Mouse (Mus musculus) lung, adult 18-20 months (tissue): ENCODE measurements around the gene Eif2a.
A peak's percentile ranks its signal among the peaks of the same experiment; 100 is the strongest.

ENCODE experiments used
- DNase-seq, 2 experiments: peaks; one replicate each; pipeline ENCODE4 v3.0.0; 2022; ENCODE audit warnings: mixed read lengths in 2 of 2

Eif2a gene

GRCm38 (mm10) chr3:58525652-58526407 is at the start of gene Eif2a, which contains the start of gene Serp1:
TSS of gene Eif2a (plus strand) at chr3:58525821.
TSS of gene Serp1 (minus strand) at chr3:58525892.
- peak; percentile 99 for DNase-seq

DNA sequence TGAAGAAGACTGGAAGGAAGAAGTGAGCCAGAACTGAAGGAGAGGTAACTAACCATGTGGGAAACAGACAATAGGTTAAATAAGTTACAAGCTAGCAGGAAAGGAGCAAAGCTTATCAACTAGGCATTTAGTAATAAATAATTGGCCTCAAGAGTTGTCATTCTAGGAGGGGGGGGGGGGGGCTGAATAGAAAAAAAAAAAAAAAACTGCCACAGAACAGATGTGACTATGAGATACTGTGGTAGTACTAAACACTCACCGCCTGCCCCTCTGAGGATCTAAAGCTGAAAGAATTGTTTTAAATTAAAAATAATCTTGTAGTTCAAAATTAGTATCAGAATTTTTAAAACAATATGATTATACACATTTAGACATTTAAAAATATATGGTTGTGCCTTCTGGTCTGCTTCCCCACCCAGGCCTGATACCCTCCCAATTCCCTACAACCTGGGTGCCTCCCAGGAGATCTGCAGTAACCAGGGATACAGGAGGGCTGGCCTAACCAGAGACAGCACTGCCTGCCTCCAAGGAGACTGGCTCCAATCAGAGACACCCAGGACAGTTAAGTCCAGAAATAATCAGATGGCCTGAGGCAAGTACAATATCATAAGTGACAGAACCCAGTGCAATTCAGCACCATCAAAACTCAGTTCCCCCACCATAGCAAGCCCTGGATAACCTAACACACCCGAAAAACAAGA is 46.7 kb upstream of the Eif2a start:
- DNase-seq = no peak

GRCm38 (mm10) chr3:58485883-58486282 is 39.7 kb upstream of the Eif2a start:
- DNase-seq = peak in 1 of 2 experiments; percentile 14

DNA sequence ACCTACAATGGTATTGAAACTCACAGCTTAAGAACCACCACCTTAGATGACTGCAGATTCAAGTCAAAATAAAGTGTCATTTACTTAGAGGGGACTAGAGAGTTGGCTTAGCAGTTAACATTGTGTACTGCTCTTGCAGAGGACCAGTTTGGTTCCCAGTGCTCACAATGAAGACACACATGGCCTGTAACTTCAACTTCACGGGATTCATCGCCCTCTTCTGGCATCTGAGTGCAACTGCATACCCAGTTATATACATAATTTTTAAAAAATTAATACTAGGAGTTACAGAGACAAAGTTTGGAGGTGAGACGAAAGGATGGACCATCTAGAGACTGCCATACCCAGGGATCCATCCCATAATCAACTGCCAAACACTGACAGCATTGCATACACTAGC is 38.5 kb upstream of the Eif2a start:
- DNase-seq = no peak

- DNase-seq = no peak
Measured at GRCm38 (mm10) chr3:58487999-58488775, 37.4 kb upstream of the Eif2a start.

DNA sequence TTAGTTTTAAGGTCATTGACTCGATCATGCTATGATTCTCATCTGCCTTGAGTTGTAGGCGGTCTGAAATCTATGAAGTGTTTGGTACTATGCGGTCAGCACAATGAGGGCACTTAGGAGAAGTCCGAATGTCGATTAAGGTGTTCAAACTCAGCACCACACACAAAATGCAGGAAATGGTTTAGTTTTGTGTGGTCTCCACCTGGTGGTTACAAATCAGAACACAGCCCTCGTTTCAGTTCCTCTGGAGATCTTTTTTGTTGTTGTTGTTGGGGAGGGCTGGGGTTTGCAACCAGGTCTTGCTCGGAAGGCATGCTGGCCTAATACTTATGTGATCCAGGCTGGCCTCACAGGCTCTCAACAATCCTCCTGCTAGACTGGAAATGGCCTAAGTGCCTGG is 34.8 kb upstream of the Eif2a start:
- peak in 1 of 2 experiments; percentile 13 for DNase-seq

GRCm38 (mm10) chr3:58493621-58494020 is 32.0 kb upstream of the Eif2a start:
- no peak for DNase-seq

- DNase-seq = no peak
Measured at GRCm38 (mm10) chr3:58501961-58502360, 23.7 kb upstream of the Eif2a start.

GRCm38 (mm10) chr3:58503720-58504333 is 21.8 kb upstream of the Eif2a start:
- no peak for DNase-seq

DNA sequence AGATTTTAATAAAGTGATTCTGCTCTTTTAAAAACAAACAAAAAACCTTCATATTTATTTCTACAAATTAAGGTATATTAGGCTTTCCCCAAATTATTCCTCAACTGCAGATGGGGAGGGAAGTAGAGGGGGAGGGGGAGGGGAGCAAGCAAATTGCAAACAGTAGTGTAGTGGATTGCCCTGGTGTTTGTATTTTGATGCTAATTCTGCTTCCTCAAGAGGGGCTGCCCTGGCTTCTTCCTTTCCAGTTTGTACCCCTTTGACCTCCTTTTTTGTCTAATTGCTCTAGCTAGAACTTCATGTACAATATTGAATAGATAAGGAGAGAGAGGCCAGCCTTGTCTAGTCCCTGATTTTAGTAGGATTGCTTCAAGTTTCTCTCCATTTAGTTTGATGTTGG is 20.9 kb upstream of the Eif2a start:
- no peak for DNase-seq

DNA sequence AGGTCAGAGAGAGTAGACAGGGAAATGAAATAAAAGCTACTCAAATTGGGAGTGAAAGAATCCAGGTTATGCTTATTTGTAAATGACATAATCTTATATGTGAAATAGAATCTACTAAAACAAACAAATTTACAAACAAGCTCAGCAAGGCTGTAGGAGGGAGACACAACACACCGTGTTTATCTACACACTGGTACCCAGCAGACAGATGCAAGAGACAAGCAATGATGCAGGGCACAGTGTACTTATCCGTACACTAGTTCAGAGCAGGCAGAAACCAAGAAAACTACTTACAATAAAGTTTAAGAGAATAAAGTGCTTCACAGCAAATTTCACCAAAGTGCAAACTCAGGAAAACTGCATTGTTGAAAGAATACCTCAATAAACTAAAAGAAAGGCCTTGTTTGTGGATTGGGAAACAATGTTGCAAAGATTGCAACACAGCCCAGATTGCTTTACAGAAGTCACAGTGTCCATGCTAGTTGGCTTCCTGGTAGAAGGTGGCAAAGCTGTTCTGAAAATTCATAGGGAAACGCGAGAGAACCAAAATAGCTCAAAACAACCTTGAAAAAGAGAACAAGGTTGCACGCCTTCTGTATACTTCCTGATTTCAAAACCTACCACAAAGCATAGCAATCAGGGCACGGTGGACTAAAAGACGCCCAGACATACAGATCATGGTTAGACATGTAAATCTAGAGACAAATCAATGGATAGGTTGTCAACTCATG is 17.4 kb upstream of the Eif2a start:
- no peak for DNase-seq

DNA sequence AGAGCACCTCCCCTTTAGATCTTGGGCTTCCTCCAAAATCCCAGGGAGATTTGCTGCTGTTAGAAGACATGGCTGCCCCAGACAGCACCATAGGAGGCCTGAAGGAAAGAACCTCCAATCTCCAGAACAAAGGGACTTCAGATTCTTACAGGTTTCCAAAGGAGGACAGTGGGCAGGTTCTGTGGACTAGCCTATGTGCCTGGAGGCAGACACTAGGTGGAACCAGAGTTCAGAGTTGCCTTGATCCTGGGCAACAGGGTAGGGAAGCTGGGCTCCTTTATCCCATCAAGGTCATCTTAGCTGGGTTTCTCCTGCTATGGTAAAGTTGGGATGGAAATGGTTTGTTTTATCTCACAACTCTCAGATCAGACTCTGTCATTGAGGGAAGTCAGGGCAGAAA is 14.0 kb upstream of the Eif2a start:
- peak; percentile 33 to 43 for DNase-seq

- peak in 1 of 2 experiments; percentile 24 for DNase-seq
Measured at GRCm38 (mm10) chr3:58512740-58513139, 12.9 kb upstream of the Eif2a start.

GRCm38 (mm10) chr3:58513483-58513882 is 12.1 kb upstream of the Eif2a start:
- no peak for DNase-seq

DNA sequence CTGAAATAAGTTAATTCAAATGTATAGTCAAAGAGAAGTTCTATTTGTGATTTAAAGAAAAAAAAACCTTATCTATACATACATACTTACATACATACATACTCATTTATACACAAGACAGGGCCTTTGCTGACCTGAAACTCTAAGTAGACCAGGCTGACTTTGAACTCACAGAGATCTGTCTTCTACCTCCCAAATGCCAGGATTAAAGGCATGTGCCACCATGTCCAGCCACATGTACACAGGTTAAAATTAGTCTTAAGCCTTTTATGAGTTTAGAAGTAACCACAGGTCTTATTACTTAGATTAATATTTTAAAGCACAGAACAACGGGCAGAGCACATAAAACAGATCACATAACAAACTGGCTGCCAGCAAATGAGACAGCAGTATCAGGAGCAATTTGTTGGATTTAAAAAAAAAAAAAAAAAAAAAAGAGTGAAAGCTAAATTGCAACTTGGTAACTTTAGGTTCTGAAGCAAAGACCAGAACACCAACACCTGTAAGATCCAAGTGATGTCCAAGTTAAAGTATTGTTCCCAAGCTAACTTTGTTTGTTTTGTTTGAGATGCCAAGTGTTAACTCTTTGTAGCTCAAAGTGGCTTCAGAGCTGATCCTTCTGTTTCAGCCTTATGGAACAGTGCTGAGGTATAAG is 9.5 kb upstream of the Eif2a start:
- DNase-seq = no peak

GRCm38 (mm10) chr3:58516602-58516976 is 9.0 kb upstream of the Eif2a start:
- peak; percentile 33 to 34 for DNase-seq

GRCm38 (mm10) chr3:58517258-58517657 is 8.4 kb upstream of the Eif2a start:
- DNase-seq = peak in 1 of 2 experiments; percentile 16

- DNase-seq = no peak
Measured at GRCm38 (mm10) chr3:58517800-58518199, 7.8 kb upstream of the Eif2a start.

- no peak for DNase-seq
Measured at GRCm38 (mm10) chr3:58518962-58519361, 6.7 kb upstream of the Eif2a start.

DNA sequence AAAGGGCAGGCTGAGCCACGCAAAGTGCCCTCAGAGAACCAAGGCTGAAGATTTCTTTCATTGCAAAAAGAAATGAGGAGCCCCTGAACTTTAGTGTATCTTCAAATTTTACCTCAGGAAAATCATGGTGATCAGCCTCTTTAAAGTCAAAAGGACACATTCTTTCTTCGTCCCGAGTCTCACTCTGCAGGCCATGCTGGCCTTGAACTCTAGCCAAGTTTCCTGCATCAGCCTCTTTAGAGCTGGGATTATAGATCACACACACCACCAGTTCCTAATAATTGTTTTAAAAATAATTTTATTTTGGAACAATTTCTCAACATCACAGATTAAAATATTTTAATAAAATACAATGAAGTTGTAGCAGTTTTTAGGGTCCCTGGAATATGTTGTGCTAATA is 6.1 kb upstream of the Eif2a start:
- no peak for DNase-seq

- peak in 1 of 2 experiments; percentile 16 for DNase-seq
Measured at GRCm38 (mm10) chr3:58520286-58520685, 5.3 kb upstream of the Eif2a start.

- no peak for DNase-seq
Measured at GRCm38 (mm10) chr3:58521361-58521760, 4.3 kb upstream of the Eif2a start.
